Mouse (Mus musculus): ENCODE data around the gene Kif3b.

- TF ChIP-seq CTCF (IDR thresholded peaks at IDR 0.05; ENCODE audit: low read depth) (no peak), EP300 (optimal IDR thresholded peaks at IDR 0.05) (no peak)
Measured at GRCm38 (mm10) chr2:153346221-153347182, 55.3 kb downstream of the Kif3b start.

Data from stomach, postnatal 0 days (tissue).